Mouse (Mus musculus) induced T-regulatory cell, adult 2 months (primary cell): Measurements from ENCODE around the gene Cycs.
A peak's percentile ranks its signal among the peaks of the same experiment; 100 is the strongest.

Experiments
- DNase-seq: peaks from one replicate; pipeline ENCODE4 v3.0.0-alpha.2; 2012; ENCODE audit warnings: low read depth

Cycs gene

DNA sequence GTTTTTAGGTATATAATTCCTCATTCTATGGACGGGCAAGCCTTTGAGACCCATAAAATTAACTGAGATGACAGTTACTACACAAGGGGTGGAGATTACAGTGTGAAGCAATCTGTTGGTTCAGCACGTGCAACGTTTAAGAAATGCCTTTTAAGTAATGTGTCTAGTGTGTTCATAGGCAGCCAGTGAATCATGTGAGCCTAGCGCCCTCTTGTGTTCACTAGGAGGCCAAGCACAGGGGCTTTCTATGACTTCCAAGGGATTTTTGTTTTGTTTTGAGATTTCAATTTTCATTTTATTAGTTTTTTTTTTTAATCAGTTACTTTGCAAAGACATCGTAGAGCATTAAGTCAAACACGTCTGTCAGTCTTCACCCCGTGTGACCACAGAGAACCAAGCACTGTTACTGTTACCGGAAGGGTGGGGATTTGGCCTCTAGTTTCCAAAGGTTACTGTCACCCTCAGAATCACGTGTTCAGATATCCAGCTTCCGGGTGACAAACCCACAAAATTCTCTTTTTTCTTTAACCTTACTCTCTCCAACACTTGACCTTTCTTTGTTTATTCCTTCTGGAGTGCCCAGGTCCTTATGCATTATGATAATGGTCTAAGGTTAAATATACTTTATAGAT, 20.8 kb downstream of the Cycs start:
- DNase-seq, result peak; percentile 78

DNA sequence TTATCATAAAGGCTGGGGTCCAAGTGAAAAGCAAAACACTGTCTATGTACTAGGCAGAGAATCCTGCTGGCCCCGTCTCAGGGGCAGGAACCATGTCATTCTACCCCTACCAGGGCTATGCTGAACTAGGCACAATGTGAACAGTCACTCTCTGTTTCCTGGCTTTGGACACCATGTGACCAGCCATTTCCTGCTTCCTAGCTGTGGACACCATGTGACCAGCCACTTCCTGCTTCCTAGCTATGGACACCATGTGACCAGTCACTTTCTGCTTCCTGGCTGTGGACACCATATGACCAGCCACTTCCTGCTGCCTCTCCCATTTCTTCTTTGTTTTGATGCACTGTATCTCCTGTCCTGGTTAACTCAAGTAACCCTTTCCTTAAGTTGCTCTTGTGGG, 23.8 kb downstream of the Cycs start:
- no peak for DNase-seq

DNA sequence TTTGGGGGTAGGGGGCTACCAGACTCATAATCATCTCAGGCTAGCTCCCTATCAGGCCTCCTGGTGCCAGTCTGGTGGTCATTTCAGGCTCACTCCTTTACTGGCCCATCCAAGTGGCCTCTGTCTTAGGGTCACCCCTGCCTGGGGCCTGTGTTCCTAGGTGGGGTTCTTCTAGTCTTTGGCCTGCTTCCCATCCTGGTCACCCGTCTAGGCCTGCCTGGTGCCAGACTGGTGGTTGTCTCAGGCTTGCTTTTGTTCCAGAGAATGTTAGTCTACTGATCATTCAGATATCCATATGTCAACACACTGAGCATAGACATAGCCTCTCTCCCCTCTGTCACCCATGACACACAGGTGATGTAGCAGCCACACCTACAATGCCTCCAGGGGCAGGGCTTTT, 26.7 kb downstream of the Cycs start:
- no peak for DNase-seq

DNA sequence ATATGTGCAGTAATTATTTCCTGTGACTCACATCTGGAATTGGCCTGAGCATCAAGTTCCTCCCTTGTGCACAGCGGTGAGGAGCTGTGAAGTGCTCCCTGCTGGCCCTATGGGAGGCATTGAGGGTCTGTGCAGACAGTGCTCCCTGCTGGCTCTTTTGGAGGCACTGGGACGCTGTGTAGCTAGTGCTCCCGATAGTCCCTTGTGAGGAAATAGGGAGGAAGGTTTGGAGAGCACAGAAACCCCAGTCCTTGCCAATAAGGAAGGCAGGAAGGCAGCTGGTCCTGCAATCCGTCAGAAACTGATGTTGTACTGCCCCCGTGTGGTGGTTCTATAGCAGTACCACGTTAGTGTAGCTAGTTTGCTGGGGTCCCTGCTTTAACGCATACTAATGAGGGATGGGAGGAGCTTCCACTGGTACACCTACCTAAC, 29.9 kb downstream of the Cycs start:
- DNase-seq, result peak; percentile 92

GRCm38 (mm10) chr6:50535346-50535745, 31.0 kb downstream of the Cycs start:
- DNase-seq, result no peak

DNA sequence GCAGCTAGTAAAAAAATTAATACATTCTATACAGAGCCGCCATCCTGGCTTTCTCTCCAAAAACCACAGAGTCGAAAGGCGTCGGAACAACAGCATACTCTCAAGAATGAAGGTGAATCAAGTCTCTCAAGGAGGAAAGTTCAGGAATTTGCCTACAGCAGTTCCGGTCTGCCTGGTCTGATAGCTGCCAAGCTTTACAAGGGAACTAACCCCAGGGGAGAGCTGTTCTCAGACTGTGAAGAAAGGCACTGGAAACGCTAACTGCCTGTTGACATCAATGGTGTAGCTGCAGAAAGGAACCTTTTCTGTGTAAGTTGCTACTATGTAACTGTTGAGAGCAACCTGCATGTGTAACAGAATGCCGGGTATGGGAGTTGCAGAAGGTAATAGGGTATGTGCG, 34.4 kb downstream of the Cycs start:
- no peak for DNase-seq

DNA sequence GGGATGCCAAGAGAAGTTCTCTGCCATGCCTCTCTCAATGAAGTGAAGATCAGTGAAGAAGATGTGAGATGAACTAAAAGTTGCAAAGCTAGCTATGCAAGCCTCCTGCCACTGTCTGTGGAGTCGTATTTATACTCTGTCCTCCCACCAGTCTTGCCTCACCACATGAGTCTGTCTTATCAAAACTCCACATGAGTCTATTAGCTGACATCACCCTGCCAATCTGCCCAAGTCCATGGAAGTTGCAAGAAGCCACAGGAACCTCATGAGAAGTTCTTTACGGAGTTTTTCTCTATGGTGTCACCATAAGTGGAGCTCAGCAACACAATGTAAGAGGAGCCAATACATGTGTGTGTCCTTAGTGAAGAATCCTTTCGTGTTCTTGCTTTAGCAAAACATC, 35.3 kb downstream of the Cycs start:
- no peak for DNase-seq

DNA sequence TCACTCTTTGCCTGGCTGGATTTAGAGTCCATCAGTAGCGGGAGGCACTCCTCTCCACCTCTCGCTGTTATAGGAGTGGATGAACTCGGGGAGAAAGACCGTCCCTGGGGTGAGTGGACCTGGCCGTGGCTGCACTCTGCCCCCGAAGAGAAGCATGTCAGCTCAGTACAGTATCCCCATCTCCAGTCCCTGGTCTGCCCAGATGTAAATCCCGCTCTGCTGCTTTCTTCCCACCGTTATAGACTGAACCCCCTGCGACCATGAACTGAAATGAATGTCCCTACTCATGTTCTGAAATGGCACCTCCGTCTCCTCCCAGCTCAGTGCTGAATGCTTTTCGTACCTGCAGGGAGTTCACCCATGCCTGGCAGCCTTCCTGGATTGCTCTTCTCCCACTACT, 37.1 kb downstream of the Cycs start:
- DNase-seq, result no peak

GRCm38 (mm10) chr6:50527416-50527815, 38.9 kb downstream of the Cycs start:
- no peak for DNase-seq

DNA sequence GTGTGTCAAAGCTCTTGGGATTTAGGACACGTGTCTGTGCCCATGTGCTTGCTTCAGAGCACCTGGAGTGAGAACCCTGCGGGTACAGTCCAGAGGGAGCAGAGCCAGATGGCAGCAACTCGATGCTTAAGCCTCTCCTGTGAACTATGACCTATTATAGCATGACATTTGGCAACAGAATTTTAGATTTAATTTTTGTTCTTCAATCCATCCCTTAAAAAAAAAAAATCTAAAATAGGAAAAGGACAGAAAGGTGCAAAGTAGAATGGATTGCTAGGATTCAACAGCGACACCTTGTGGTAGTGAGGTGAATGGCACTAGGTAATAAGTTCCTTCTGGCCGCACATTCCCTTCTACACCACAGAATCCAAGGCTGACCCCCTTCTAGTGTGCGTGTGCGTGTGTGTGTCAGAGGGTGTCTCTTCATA, 39.7 kb downstream of the Cycs start:
- DNase-seq, result peak; percentile 86

DNA sequence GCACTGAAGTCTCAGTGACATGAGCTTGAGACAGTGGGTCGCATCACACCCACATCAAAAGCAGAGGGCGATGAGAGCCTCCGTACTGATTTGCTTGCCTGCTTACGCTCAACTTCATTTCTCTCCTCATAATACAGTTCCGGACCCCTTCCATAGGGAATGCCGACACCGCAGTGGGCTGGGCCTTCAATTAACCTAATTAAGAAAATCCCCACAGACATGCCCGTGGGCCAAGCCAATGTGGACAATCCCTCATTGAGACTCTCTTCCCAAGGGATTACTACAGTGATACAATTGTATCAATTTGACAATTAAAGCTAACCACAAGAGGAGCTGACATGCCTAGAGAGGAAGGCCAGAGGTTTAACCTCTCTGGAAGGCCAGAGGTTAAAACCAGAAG, 40.5 kb downstream of the Cycs start:
- no peak for DNase-seq

DNA sequence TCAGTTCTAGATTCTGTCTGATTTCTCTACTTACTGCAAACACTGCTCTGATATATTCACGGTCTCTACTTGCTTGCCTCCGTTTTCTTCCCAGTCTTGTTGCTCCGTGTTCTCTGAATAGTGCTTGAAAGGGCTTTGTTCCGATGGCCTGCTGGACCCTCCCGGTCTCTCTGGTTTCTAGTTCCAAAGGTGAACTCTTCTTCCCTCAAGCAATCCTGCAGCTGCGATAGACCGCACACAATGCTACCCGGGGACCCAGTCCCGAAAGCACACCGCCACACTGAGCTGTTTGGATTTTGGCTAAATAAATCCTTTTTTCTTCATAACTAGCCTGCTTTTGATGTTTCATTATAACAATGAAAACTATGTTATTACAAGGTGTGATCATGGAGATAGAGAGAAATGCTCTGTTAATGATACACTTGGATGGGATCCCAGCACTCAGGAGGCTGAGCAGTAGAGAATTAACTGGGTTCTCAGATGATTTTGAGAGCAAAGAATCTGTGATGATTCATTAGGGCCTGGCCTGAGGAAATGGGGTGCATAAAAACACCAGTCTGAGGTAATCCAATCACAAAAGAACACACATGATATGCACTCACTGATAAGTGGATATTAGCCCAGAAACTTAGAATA, 42.0 kb downstream of the Cycs start:
- no peak for DNase-seq

DNA sequence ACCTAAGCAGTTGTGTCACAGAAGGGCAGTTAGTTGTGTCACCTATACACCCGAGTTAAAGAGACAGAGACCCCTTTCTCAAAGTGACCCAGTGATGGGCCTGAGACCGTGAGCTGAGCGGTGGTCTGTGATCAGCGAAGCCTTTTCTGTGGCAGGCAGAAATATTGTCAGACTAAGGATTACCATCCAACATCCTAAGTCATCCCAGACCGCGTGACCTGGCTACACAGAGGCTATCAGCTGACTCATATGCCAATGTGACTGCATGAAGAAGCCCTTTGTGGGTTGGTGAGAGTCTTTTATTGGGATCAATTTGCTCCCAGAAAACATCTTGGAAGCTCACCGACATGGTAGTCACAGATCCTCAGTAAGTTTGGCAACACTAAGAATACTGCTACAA, 43.6 kb downstream of the Cycs start:
- no peak for DNase-seq

DNA sequence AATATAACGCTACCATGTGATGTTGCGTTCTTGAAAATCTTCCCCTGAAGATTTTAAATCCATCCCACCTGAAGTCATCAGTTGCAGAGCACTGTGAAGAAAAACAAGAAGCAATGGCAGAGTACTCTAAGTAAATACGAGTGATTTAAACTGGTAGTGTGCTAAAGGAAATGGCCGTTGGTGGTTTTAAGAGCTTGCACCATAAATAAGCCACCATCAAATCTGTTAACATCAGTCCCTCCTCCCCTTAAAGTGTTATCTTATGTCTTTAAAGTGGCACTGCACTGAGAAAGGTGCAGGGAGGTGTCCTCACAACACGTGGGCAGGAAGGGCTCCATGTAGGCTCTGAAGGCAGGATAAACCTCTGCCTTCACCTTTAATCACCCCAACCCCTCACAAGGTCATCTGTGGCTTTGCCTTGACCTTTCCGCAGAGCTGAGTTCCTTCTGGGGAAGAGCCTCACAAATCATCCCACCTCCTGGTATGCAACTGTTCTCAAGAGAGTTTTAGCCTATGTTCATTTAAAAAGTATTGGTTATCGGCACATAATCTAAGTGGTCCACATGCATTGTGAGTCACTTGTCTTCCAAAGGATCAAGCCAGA, 44.7 kb downstream of the Cycs start:
- peak; percentile 43 for DNase-seq

DNA sequence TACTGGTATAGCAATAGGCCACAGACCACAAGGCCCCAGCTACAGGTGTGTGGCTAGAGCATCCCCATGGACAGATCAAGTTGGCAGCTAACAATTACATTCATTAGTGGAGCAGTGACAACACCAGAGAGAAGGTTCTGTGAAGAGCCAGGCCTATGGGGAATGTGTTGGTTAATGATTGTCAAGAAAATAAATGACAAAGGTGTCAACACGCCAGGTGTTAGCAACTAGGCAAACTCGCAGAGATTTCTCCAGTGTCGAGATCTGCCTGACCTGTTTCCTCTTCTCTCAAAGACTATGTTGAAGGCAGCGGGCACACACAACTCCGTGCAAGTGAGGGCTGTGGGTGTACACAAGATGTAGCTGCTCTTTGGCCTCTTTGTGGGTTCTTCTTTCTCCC, 46.2 kb downstream of the Cycs start:
- DNase-seq, result peak; percentile 32

- DNase-seq, result peak; percentile 29
These were observed 48.0 kb downstream of the Cycs start for GRCm38 (mm10) chr6:50518371-50518770.
